Mouse (Mus musculus) cortical plate, adult 2 months (tissue): ENCODE data around the gene Wdr61.

ENCODE experiments used
- CTCF ChIP-seq: fragments of 200-500 bp; IDR thresholded peaks from 2 replicates; pipeline ENCODE4 v1.5.1; 2011; ENCODE audit warnings: mild to moderate bottlenecking, control low read depth, low read length; ENCODE audit not compliant: insufficient read depth; ENCODE audit errors: extremely low read depth
- POLR2A ChIP-seq: fragments of 200-500 bp; IDR thresholded peaks from 2 replicates; pipeline ENCODE4 v1.6.1; 2011; ENCODE audit warnings: mild to moderate bottlenecking, low read length, control low read depth; ENCODE audit not compliant: insufficient read depth; ENCODE audit errors: extremely low read depth

- no peak for TF ChIP-seq POLR2A
- no peak for TF ChIP-seq CTCF
Observed at GRCm38 (mm10) chr9:54734639-54735252, 427 bp upstream of the Wdr61 start.
